Mouse (Mus musculus) forebrain, embryonic 16.5 days (tissue): Measurements from ENCODE around the gene Chek2. TPM values are rescaled to one million over a fixed set of nuclear protein-coding genes. Genes with fewer than 3 reads are reported as not detected.
A peak's percentile ranks its signal among the peaks of the same experiment; 100 is the strongest.

Experiments
- ATAC-seq: fragments of 200-750 bp; cut with Nextera tagmentation; 2 replicates; pipeline ENCODE4 v1.8.0; 2017; ENCODE audit warnings: mild to moderate bottlenecking, moderate library complexity
- H3K27ac ChIP-seq: fragments of 300-500 bp; sonication (generic); 2 replicates; pipeline ENCODE4 v1.5.1; 2014; ENCODE audit warnings: low read length, control low read depth
- H3K27me3 ChIP-seq: fragments of 300-500 bp; sonication (generic); replicated peaks from 2 replicates; pipeline ENCODE4 v1.6.1; 2014; ENCODE audit warnings: low read length; ENCODE audit not compliant: control insufficient read depth, insufficient read depth
- H3K36me3 ChIP-seq: fragments of 300-500 bp; sonication (generic); 2 replicates; pipeline ENCODE4 v1.6.1; 2014; ENCODE audit not compliant: control insufficient read depth, insufficient read depth
- H3K4me1 ChIP-seq: fragments of 300-500 bp; sonication (generic); replicated peaks from 2 replicates; pipeline ENCODE4 v1.6.1; 2014; ENCODE audit warnings: low read length; ENCODE audit not compliant: control insufficient read depth, insufficient read depth
- H3K4me2 ChIP-seq: fragments of 300-500 bp; sonication (generic); 2 replicates; pipeline ENCODE4 v1.6.1; 2014; ENCODE audit warnings: mild to moderate bottlenecking, low read length, control low read depth
- H3K4me3 ChIP-seq: fragments of 300-500 bp; sonication (generic); replicated peaks from 2 replicates; pipeline ENCODE4 v1.5.1; 2014; ENCODE audit warnings: mild to moderate bottlenecking, low read length, control low read depth
- H3K9ac ChIP-seq: fragments of 300-500 bp; sonication (generic); replicated peaks from 2 replicates; pipeline ENCODE4 v1.6.1; 2014; ENCODE audit warnings: low read depth, low read length, control low read depth
- H3K9me3 ChIP-seq: fragments of 300-500 bp; sonication (generic); 2 replicates; pipeline ENCODE4 v1.6.1; 2016; ENCODE audit warnings: low read length; ENCODE audit not compliant: control insufficient read depth
- WGBS: fragments of 180-500 bp; shearing (Covaris S2); extraction: QIAGEN DNeasy Blood & Tissue Kit; methylation state at CpG from one replicate; pipeline ENCODE4 v1.1.7; 2014; 5-methylcytosine and 5-hydroxymethylcytosine counted together
- polyA plus RNA-seq: library from polyadenylated mRNA; unstranded; fragments of >200 nt; fragmentation: Nextera tagmentation; extraction: Ambion mirVana; gene quantifications from 2 replicates; pipeline ENCODE4 v1.2.1, GENCODE M21; 2015

Gene Chek2
- polyA plus RNA-seq, 1 experiment from 2014 or later = 13.5 TPM

DNA sequence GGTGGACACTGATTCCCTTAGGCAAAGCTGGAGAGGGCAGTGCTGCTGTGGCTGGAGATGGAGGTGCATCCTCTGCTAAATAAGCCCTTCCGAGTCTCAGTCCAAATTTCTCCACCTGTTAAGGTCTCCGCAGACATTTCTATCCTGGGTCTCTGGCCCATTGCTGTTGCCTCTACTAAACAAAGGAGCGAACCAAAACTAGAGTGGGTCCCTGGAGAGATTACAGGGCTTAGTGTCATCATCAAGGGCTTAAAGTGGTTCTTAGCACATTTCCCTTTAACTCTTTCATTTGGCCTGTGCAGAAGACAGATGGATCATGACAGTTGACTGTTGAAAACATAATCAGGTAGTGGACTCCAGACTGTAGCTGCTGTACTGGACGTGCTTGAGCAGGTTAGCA, 48.8 kb downstream of the Chek2 start:
- Histone ChIP-seq H3K4me1 (no peaks in the 10 kb centered on the region), H3K27ac (no peak overlapping the region), H3K9ac (no peak overlapping the region), H3K4me3 (no peak overlapping the region), H3K27me3 (no peaks in the 10 kb centered on the region), H3K9me3 (no peaks in the 10 kb centered on the region), H3K36me3 (peaks cover 7% of the 10 kb centered on the region; the same call in 1 of the 2 replicates), H3K4me2 (no peak overlapping the region)
- 93% methylated on average over 4 of the region's 4 CpGs for WGBS
- ATAC-seq = no peak

DNA sequence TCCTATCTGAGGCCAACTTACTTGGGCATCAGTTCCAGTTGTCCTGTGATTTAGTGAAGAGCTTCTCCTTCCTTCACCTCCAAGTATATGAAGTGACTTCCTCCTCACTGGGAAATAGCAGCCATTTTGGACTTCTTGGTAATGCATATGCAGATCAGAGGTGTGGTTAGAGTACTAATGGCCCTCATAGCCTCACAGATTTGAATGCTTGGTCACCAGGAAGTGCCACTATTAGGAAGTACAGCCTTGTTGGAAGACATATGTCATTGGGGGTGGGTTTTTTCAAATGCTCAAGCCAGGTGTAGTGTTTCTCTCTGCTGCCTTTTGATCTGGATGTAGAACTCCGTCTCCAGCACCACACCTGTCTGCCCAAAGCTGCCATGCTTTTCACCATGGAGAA, 50.2 kb downstream of the Chek2 start:
- Histone ChIP-seq H3K4me1 (no peaks in the 10 kb centered on the region), H3K4me2 (no peak overlapping the region), H3K4me3 (no peak overlapping the region), H3K36me3 (peaks cover 5% of the 10 kb centered on the region; the same call in 1 of the 2 replicates), H3K9ac (no peak overlapping the region), H3K27ac (no peak overlapping the region), H3K27me3 (no peaks in the 10 kb centered on the region), H3K9me3 (no peaks in the 10 kb centered on the region)
- WGBS = 87% methylated on average over 1 of the region's 1 CpGs
- ATAC-seq = no peak

DNA sequence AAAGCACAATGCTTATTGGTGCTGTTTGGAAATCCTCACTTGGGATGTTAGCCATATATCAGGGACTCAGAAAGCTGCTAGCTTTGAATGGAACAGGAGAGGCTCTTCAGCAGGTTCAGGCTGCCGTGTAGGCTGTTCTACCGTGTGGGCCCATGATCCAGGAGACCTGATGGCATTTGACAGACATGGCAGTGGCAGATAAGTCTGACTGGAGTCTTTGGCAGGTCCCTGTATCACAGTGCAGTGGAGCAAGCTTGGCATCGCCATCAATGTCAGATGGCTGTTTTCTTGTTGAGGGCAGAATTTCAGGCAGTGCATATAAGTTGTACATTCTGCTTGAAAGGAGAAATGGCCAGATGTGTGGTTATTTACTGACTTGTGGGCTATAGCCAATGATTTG, 50.8 kb downstream of the Chek2 start:
- no peaks in the 10 kb centered on the region for H3K27me3 ChIP-seq
- H3K4me2 ChIP-seq = no peak overlapping the region
- no peak overlapping the region for H3K4me3 ChIP-seq
- H3K27ac ChIP-seq = no peak overlapping the region
- no peaks in the 10 kb centered on the region for H3K9me3 ChIP-seq
- no peak for ATAC-seq
- 85% methylated on average over 3 of the region's 3 CpGs for WGBS
- peaks cover 2% of the 10 kb centered on the region; the same call in 1 of the 2 replicates for H3K36me3 ChIP-seq
- no peak overlapping the region for H3K9ac ChIP-seq
- H3K4me1 ChIP-seq = no peaks in the 10 kb centered on the region

DNA sequence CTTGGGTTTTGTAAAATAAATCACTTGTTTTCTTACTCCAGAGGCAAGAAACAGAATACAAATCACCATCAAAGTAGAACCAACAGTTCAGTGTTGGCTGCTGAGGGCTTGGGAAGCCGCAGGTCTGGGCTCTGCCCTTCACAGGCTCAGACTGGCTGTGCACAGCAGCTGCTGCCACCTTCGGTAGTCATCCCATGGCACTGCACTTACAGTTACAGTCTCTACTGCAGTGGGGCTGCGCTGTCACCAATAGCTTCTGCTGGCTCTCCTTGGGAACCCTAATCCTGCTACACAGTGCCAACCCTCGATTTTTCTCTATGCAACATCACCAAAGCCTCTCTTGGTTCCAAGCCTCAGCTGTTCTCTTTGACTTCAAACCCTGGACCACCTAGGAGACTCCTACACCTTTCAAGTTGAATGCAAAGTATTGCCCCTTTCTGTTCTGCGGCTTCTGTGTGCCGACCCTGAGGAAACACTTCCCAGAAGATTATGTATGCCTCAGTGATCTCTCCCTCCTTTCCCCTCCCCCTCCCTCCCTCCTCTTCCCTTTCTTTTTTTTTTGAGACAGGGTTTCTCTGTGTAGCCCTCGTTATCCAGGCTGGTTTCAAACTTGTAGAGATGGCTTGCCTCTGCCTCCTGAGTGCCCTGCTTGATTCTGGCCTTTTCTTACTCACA, 57.5 kb downstream of the Chek2 start:
- H3K27me3 ChIP-seq = no peaks in the 10 kb centered on the region
- WGBS = 13% methylated on average over 7 of the region's 7 CpGs
- H3K4me3 ChIP-seq = no peak overlapping the region
- peaks cover 6% of the 10 kb centered on the region for H3K4me1 ChIP-seq
- no peak overlapping the region for H3K9ac ChIP-seq
- no peaks in the 10 kb centered on the region for H3K9me3 ChIP-seq
- no peak overlapping the region for H3K4me2 ChIP-seq
- H3K27ac ChIP-seq = 0 out of 2 replicates have a peak overlapping the region, but pooled peaks have one; percentile 4
- no peaks in the 10 kb centered on the region for H3K36me3 ChIP-seq
- 0 out of 2 replicates have a peak, but pooled peaks have one; percentile 36 for ATAC-seq

DNA sequence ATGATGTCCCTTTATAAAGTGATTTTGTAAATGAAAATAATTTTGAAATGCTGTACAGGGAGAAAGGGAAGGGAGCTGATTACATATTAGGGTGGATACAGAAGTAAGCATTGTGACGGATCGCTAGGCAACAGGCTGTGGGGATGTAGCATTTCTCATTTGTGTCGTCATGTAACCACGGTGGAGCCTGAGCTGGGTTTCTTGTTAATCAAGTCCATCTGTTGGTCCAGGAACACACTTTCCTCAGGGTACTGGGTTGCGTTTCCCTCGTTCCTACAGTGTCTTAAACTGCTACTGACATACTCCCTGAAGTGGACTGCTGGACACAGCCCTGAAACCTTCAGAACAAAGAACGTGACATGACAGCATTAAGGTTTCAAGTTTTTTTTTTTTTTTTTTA, 58.4 kb downstream of the Chek2 start:
- ATAC-seq = no peak
- Histone ChIP-seq H3K9ac (no peak overlapping the region), H3K4me3 (no peak overlapping the region), H3K9me3 (no peaks in the 10 kb centered on the region), H3K4me2 (no peak overlapping the region), H3K27ac (no peak overlapping the region), H3K27me3 (no peaks in the 10 kb centered on the region), H3K36me3 (no peaks in the 10 kb centered on the region), H3K4me1 (peaks cover 6% of the 10 kb centered on the region)
- 40% methylated on average over 7 of the region's 7 CpGs for WGBS

DNA sequence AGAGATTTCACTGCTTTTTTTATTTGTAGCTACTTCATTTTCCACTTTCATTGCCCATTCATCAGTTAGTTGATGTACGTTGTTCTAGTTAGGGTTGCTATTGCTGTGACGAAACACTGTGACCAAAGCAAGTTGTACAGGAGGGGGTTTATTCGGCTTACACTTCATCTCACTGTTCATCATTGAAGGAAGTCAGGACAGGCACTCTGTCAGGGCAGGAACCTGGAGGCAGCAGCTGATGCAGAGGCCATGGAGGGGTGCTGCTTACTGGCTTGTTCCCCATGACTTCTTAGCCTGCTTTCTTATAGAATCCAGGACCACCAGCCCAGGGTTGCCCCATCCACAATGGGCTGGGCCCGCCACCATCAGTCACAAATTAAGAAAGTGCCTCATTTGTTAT, 59.0 kb downstream of the Chek2 start:
- Histone ChIP-seq H3K4me2 (no peak overlapping the region), H3K9ac (no peak overlapping the region), H3K27me3 (no peaks in the 10 kb centered on the region), H3K36me3 (no peaks in the 10 kb centered on the region), H3K4me3 (no peak overlapping the region), H3K4me1 (peaks cover 6% of the 10 kb centered on the region), H3K9me3 (no peaks in the 10 kb centered on the region), H3K27ac (no peak overlapping the region)
- ATAC-seq = no peak
- WGBS = 98% methylated on average over 4 of the region's 4 CpGs

DNA sequence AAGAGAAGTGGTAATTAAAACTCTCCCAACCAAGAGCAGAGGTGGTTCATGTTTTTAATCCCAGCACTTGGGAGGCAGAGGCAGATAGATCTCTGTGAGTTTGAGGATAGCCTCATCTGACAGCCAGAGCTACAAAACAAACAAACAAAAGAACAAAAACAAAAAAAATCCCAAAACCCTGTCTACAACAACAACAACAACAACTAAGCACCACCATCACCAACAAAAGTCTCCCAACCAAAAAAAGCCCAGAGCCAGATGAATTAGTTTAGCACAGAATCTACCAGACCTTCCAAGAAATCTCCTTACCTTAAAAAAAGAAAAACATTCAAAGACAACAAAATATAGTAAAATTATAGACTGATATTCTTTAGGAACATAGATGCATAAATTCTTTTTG, 60.6 kb downstream of the Chek2 start:
- no peak overlapping the region for H3K27ac ChIP-seq
- no peaks in the 10 kb centered on the region for H3K36me3 ChIP-seq
- no peak overlapping the region for H3K9ac ChIP-seq
- peaks cover 6% of the 10 kb centered on the region for H3K4me1 ChIP-seq
- H3K9me3 ChIP-seq = no peaks in the 10 kb centered on the region
- no peak for ATAC-seq
- H3K27me3 ChIP-seq = no peaks in the 10 kb centered on the region
- H3K4me2 ChIP-seq = no peak overlapping the region
- H3K4me3 ChIP-seq = no peak overlapping the region

DNA sequence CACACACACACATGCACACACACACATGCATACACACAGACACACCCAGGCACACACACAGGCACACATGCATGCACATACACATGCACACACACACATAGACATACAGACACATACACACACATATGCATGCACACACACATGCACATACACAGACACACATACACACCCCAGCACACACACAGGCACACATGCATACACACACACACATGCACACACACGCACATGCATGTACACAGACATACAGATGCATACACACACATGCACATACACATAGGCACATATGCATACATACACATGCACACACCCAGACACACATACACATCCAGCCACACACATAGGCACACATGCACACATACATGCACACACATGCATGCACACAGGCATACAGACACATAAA, 66.9 kb downstream of the Chek2 start:
- WGBS = 96% methylated on average over 1 of the region's 1 CpGs
- Histone ChIP-seq H3K4me3 (no peak overlapping the region), H3K4me2 (no peak overlapping the region), H3K4me1 (no peaks in the 10 kb centered on the region), H3K27me3 (no peaks in the 10 kb centered on the region), H3K9ac (no peak overlapping the region), H3K36me3 (peaks cover 4% of the 10 kb centered on the region; the same call in 1 of the 2 replicates), H3K9me3 (no peaks in the 10 kb centered on the region), H3K27ac (no peak overlapping the region)
- ATAC-seq = no peak

DNA sequence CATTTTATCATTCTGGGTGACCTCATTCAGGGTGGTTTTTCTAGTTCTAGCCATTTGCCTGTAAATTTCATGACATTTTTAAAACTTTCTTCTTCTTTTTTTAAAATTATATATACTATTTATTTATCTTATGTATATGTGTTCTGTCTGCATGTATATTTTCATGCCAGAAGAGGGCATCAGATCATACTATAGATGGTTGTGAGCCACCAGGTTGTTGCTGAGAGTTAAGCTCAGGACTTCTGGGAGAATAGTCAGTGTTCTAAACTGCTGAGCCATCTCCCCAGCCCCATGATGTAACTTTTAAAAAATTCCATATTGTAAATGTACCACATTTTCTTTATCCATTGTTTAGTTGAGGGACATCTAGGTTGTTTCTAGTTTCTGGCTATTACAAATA, 69.1 kb downstream of the Chek2 start:
- H3K4me2 ChIP-seq = no peak overlapping the region
- no peak overlapping the region for H3K27ac ChIP-seq
- peaks cover 4% of the 10 kb centered on the region; the same call in 1 of the 2 replicates for H3K36me3 ChIP-seq
- H3K27me3 ChIP-seq = no peaks in the 10 kb centered on the region
- H3K4me1 ChIP-seq = no peaks in the 10 kb centered on the region
- H3K9me3 ChIP-seq = no peaks in the 10 kb centered on the region
- no peak overlapping the region for H3K4me3 ChIP-seq
- no peak overlapping the region for H3K9ac ChIP-seq
- no peak for ATAC-seq
